Mouse (Mus musculus): ENCODE results near the gene Dph1. TPM values are rescaled to one million over a fixed set of nuclear protein-coding genes. Genes with fewer than 3 reads are reported as not detected.
A peak's percentile ranks its signal among the peaks of the same experiment; 100 is the strongest.

Dph1 gene
- polyA plus RNA-seq, 1 experiment from 2014 or later, result 17.3 TPM

GRCm38 (mm10) chr11:75224062-75224461 lies 33.0 kb upstream of the Dph1 start:
- no peak overlapping the region for H3K4me2 ChIP-seq
- H3K27ac ChIP-seq (ENCODE audit: low read depth, low read length), result no peak overlapping the region
- H3K9ac ChIP-seq (ENCODE audit: low read length), result no peak overlapping the region
- H3K4me1 ChIP-seq (ENCODE audit: control insufficient read depth, insufficient read depth, low read length), result peaks cover 4% of the 10 kb centered on the region; the same call in 1 of the 2 replicates
- DNase-seq (ENCODE audit: low spot score, missing footprints) (peak; percentile 47), ATAC-seq (ENCODE audit: low FRiP score) (no peak)
- no peaks in the 10 kb centered on the region for H3K9me3 ChIP-seq (ENCODE audit: control insufficient read depth, low read length)
- H3K27me3 ChIP-seq (ENCODE audit: control insufficient read depth, insufficient read depth, low read length), result no peaks in the 10 kb centered on the region
- H3K36me3 ChIP-seq (ENCODE audit: control insufficient read depth, insufficient read depth, low read length), result no peaks in the 10 kb centered on the region
- H3K4me3 ChIP-seq (ENCODE audit: low read depth, low read length), result no peak overlapping the region
- WGBS, result 84% methylated on average over 12 of the region's 12 CpGs

GRCm38 (mm10) chr11:75220517-75221145 lies 29.6 kb upstream of the Dph1 start:
- ATAC-seq (ENCODE audit: low FRiP score) (no peak), DNase-seq (ENCODE audit: low spot score, missing footprints) (peak; percentile 77)
- H3K27ac ChIP-seq (ENCODE audit: low read depth, low read length), result no peak overlapping the region
- H3K4me3 ChIP-seq (ENCODE audit: low read depth, low read length), result no peak overlapping the region
- H3K36me3 ChIP-seq (ENCODE audit: control insufficient read depth, insufficient read depth, low read length), result no peaks in the 10 kb centered on the region
- H3K9ac ChIP-seq (ENCODE audit: low read length), result no peak overlapping the region
- H3K4me1 ChIP-seq (ENCODE audit: control insufficient read depth, insufficient read depth, low read length), result peaks cover 8% of the 10 kb centered on the region
- 54% methylated on average over 4 of the region's 6 CpGs for WGBS
- no peaks in the 10 kb centered on the region for H3K9me3 ChIP-seq (ENCODE audit: control insufficient read depth, low read length)
- H3K4me2 ChIP-seq, result no peak overlapping the region
- H3K27me3 ChIP-seq (ENCODE audit: control insufficient read depth, insufficient read depth, low read length), result no peaks in the 10 kb centered on the region

GRCm38 (mm10) chr11:75220115-75220514 lies 29.1 kb upstream of the Dph1 start:
- no peaks in the 10 kb centered on the region for H3K36me3 ChIP-seq (ENCODE audit: control insufficient read depth, insufficient read depth, low read length)
- H3K4me3 ChIP-seq (ENCODE audit: low read depth, low read length), result no peak overlapping the region
- no peak overlapping the region for H3K4me2 ChIP-seq
- no peak overlapping the region for H3K9ac ChIP-seq (ENCODE audit: low read length)
- DNase-seq (ENCODE audit: low spot score, missing footprints) (peak; percentile 66), ATAC-seq (ENCODE audit: low FRiP score) (no peak)
- H3K27me3 ChIP-seq (ENCODE audit: control insufficient read depth, insufficient read depth, low read length), result no peaks in the 10 kb centered on the region
- H3K9me3 ChIP-seq (ENCODE audit: control insufficient read depth, low read length), result no peaks in the 10 kb centered on the region
- H3K27ac ChIP-seq (ENCODE audit: low read depth, low read length), result no peak overlapping the region
- peaks cover 13% of the 10 kb centered on the region for H3K4me1 ChIP-seq (ENCODE audit: control insufficient read depth, insufficient read depth, low read length)
- WGBS, result 50% methylated on average over 9 of the region's 9 CpGs

- Histone ChIP-seq H3K9ac (ENCODE audit: low read length) (peak overlapping the region; percentile 59), H3K27ac (ENCODE audit: low read depth, low read length) (peak overlapping the region; percentile 14; the same call in 1 of the 2 replicates), H3K36me3 (ENCODE audit: control insufficient read depth, insufficient read depth, low read length) (no peaks in the 10 kb centered on the region), H3K4me3 (ENCODE audit: low read depth, low read length) (peak overlapping the region; percentile 25), H3K27me3 (ENCODE audit: control insufficient read depth, insufficient read depth, low read length) (no peaks in the 10 kb centered on the region; the same call in 1 of the 2 replicates), H3K4me1 (ENCODE audit: control insufficient read depth, insufficient read depth, low read length) (peaks cover 47% of the 10 kb centered on the region), H3K4me2 (peak overlapping the region; percentile 60), H3K9me3 (ENCODE audit: control insufficient read depth, low read length) (no peaks in the 10 kb centered on the region)
- ATAC-seq (ENCODE audit: low FRiP score) (peak; percentile 64; the same call in 1 of the 2 replicates), DNase-seq (ENCODE audit: low spot score, missing footprints) (peak; percentile 85)
- 14% methylated on average over 13 of the region's 13 CpGs for WGBS
These were observed 23.3 kb upstream of the Dph1 start for GRCm38 (mm10) chr11:75214081-75214950.

GRCm38 (mm10) chr11:75213372-75214080 lies 22.5 kb upstream of the Dph1 start:
- 1% methylated on average over 34 of the region's 35 CpGs for WGBS
- Histone ChIP-seq H3K4me1 (ENCODE audit: control insufficient read depth, insufficient read depth, low read length) (peaks cover 48% of the 10 kb centered on the region), H3K36me3 (ENCODE audit: control insufficient read depth, insufficient read depth, low read length) (no peaks in the 10 kb centered on the region), H3K27ac (ENCODE audit: low read depth, low read length) (peak overlapping the region; percentile 59), H3K9me3 (ENCODE audit: control insufficient read depth, low read length) (no peaks in the 10 kb centered on the region), H3K4me2 (peak overlapping the region; percentile 60), H3K27me3 (ENCODE audit: control insufficient read depth, insufficient read depth, low read length) (no peaks in the 10 kb centered on the region; the same call in 1 of the 2 replicates), H3K4me3 (ENCODE audit: low read depth, low read length) (peak overlapping the region; percentile 25), H3K9ac (ENCODE audit: low read length) (peak overlapping the region; percentile 59)
- DNase-seq (ENCODE audit: low spot score, missing footprints), result peak; percentile 95
- ATAC-seq (ENCODE audit: low FRiP score), result peak; percentile 85

- no peak overlapping the region for H3K9ac ChIP-seq (ENCODE audit: low read length)
- H3K9me3 ChIP-seq (ENCODE audit: control insufficient read depth, low read length), result no peaks in the 10 kb centered on the region
- no peaks in the 10 kb centered on the region; the same call in 1 of the 2 replicates for H3K27me3 ChIP-seq (ENCODE audit: control insufficient read depth, insufficient read depth, low read length)
- DNase-seq (ENCODE audit: low spot score, missing footprints) (peak; percentile 80), ATAC-seq (ENCODE audit: low FRiP score) (no peak)
- H3K27ac ChIP-seq (ENCODE audit: low read depth, low read length), result 0 out of 2 replicates have a peak overlapping the region, but pooled peaks have one; percentile 2
- H3K4me1 ChIP-seq (ENCODE audit: control insufficient read depth, insufficient read depth, low read length), result peaks cover 48% of the 10 kb centered on the region
- no peak overlapping the region for H3K4me3 ChIP-seq (ENCODE audit: low read depth, low read length)
- no peak overlapping the region for H3K4me2 ChIP-seq
- 64% methylated on average over 2 of the region's 3 CpGs for WGBS
- H3K36me3 ChIP-seq (ENCODE audit: control insufficient read depth, insufficient read depth, low read length), result no peaks in the 10 kb centered on the region
These were observed 21.8 kb upstream of the Dph1 start for GRCm38 (mm10) chr11:75212876-75213275.

- Histone ChIP-seq H3K27ac (ENCODE audit: low read depth, low read length) (peak overlapping the region; percentile 56; the same call in 1 of the 2 replicates), H3K4me3 (ENCODE audit: low read depth, low read length) (no peak overlapping the region), H3K4me2 (no peak overlapping the region), H3K9ac (ENCODE audit: low read length) (no peak overlapping the region), H3K36me3 (ENCODE audit: control insufficient read depth, insufficient read depth, low read length) (no peaks in the 10 kb centered on the region), H3K4me1 (ENCODE audit: control insufficient read depth, insufficient read depth, low read length) (peaks cover 48% of the 10 kb centered on the region), H3K9me3 (ENCODE audit: control insufficient read depth, low read length) (no peaks in the 10 kb centered on the region), H3K27me3 (ENCODE audit: control insufficient read depth, insufficient read depth, low read length) (no peaks in the 10 kb centered on the region; the same call in 1 of the 2 replicates)
- WGBS, result 40% methylated on average over 8 of the region's 8 CpGs
- 0 out of 2 replicates have a peak, but pooled peaks have one; percentile 17 for ATAC-seq (ENCODE audit: low FRiP score)
- peak; percentile 83 for DNase-seq (ENCODE audit: low spot score, missing footprints)
These were observed 21.1 kb upstream of the Dph1 start for GRCm38 (mm10) chr11:75212031-75212667.

- no peaks in the 10 kb centered on the region; the same call in 1 of the 2 replicates for H3K27me3 ChIP-seq (ENCODE audit: control insufficient read depth, insufficient read depth, low read length)
- peaks cover 45% of the 10 kb centered on the region for H3K4me1 ChIP-seq (ENCODE audit: control insufficient read depth, insufficient read depth, low read length)
- no peak overlapping the region for H3K4me2 ChIP-seq
- H3K9me3 ChIP-seq (ENCODE audit: control insufficient read depth, low read length), result no peaks in the 10 kb centered on the region
- peak; percentile 88 for DNase-seq (ENCODE audit: low spot score, missing footprints)
- H3K27ac ChIP-seq (ENCODE audit: low read depth, low read length), result peak overlapping the region; percentile 11; the same call in 1 of the 2 replicates
- WGBS, result 24% methylated on average over 6 of the region's 6 CpGs
- no peaks in the 10 kb centered on the region for H3K36me3 ChIP-seq (ENCODE audit: control insufficient read depth, insufficient read depth, low read length)
- H3K9ac ChIP-seq (ENCODE audit: low read length), result no peak overlapping the region
- ATAC-seq (ENCODE audit: low FRiP score), result no peak
- no peak overlapping the region for H3K4me3 ChIP-seq (ENCODE audit: low read depth, low read length)
These were observed 19.7 kb upstream of the Dph1 start for GRCm38 (mm10) chr11:75210755-75211154.
